Comparison of ENCODE assay signal across 9 mouse cellular contexts in the genomic region with DNA sequence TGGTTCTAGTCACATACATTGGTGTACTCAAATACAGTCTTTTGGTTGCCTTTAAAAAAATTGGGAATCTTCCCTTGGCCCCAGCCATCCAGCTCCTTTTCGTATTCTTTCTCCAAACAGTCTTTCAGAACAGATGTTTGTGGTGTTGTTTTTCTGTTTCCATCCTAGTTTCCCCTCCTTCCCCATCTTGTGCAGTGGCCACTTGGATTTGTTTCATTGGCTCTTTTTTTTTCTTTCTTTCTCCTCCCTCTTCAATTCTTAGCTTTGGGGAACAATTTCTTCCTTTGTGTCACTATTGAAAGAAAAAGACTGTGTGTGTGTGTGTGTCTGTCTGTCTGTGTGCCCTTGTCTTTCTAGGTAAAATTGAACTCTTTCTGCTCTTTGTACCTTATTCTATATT. TPM values are rescaled to one million over a fixed set of nuclear protein-coding genes. Genes with fewer than 3 reads are reported as not detected.
DNase-seq lines count a peak whose midpoint lies in the region; ATAC-seq and TF ChIP-seq lines count a peak whose summit lies in the region.
"Had no signal": no experiment of that assay in that cellular context is flagged by ENCODE, and none has a peak within 500 bp of the region (broad histone marks: within the 10 kb centered on the region; RNA-seq: fewer than 3 reads in every experiment).

No protein-coding gene starts in this region.

- no peak overlapping the region; the same call in 1 of the 2 replicates for H3K27ac ChIP-seq in cerebellum, adult 2 months (ENCODE audit: insufficient read depth, low read length)
- no peak overlapping the region for H3K27ac ChIP-seq in neural tube, embryonic 11.5 days (ENCODE audit: low read depth, low read length)
- H3K27ac ChIP-seq in limb, embryonic 15.5 days = peak overlapping the region; percentile 97
- peak overlapping the region; percentile 99 for H3K27ac ChIP-seq in stomach, postnatal 0 days (replicated peaks)

- H3K4me2 ChIP-seq in neural tube, embryonic 11.5 days (ENCODE audit: low read depth) = peak overlapping the region; percentile 63
- peak overlapping the region; percentile 45 for H3K4me2 ChIP-seq in limb, embryonic 15.5 days
- peak overlapping the region; percentile 65 for H3K4me2 ChIP-seq in stomach, postnatal 0 days (replicated peaks; ENCODE audit: low read depth)

- no peak for ATAC-seq in neural tube, embryonic 11.5 days (ENCODE audit: insufficient read depth, low FRiP score, low TSS enrichment)
- ATAC-seq in limb, embryonic 15.5 days (ENCODE audit: insufficient number of reproducible peaks, low FRiP score, low TSS enrichment, low read depth) = no peak
- no peak for ATAC-seq in stomach, postnatal 0 days (ENCODE audit: low FRiP score, low TSS enrichment)

- no peaks in the 10 kb centered on the region for H3K4me1 ChIP-seq in cerebellum, adult 2 months (ENCODE audit: control insufficient read depth, insufficient read depth, low read length)
- no peaks in the 10 kb centered on the region for H3K4me1 ChIP-seq in neural tube, embryonic 11.5 days (ENCODE audit: control insufficient read depth, insufficient read depth, low read length)
- H3K4me1 ChIP-seq in limb, embryonic 15.5 days = peaks cover 28% of the 10 kb centered on the region
- H3K4me1 ChIP-seq in stomach, postnatal 0 days (replicated peaks; ENCODE audit: control insufficient read depth, insufficient read depth) = no peaks in the 10 kb centered on the region

- TF ChIP-seq EP300 in stomach, postnatal 0 days (optimal IDR thresholded peaks at IDR 0.05) = no peak

- no peak for DNase-seq in cerebellum, adult 2 months
- DNase-seq in cerebellum, postnatal 4 days (ENCODE audit: low spot score in 2 of 2) = no peak
- no peak for DNase-seq in neural tube, embryonic 11.5 days (ENCODE audit: low spot score)
- no peak for DNase-seq in neural tube, embryonic 10.5 days (ENCODE audit: extremely low spot score, low spot score)
- DNase-seq in stomach, postnatal 0 days (ENCODE audit: low spot score) = no peak
- DNase-seq in urinary bladder, postnatal 4 days (ENCODE audit: low spot score in 2 of 2) = no peak
- no peak for DNase-seq in layer of hippocampus, postnatal 10 days (ENCODE audit: low spot score in 2 of 2)

- peak overlapping the region; percentile 57 for H3K4me3 ChIP-seq in cerebellum, adult 2 months (replicated peaks; ENCODE audit: insufficient read depth, low read depth, low read length)
- peak overlapping the region; percentile 55; the same call in 1 of the 2 replicates for H3K4me3 ChIP-seq in neural tube, embryonic 11.5 days (ENCODE audit: low read depth, low read length)
- H3K4me3 ChIP-seq in limb, embryonic 15.5 days = peak overlapping the region; percentile 64
- H3K4me3 ChIP-seq in stomach, postnatal 0 days (ENCODE audit: low read depth, low read length) = peak overlapping the region; percentile 69

- no peaks in the 10 kb centered on the region for H3K27me3 ChIP-seq in cerebellum, adult 2 months (ENCODE audit: control insufficient read depth, insufficient read depth, low read length)
- H3K27me3 ChIP-seq in neural tube, embryonic 11.5 days (ENCODE audit: control insufficient read depth, insufficient read depth, low read length) = no peaks in the 10 kb centered on the region
- H3K27me3 ChIP-seq in limb, embryonic 15.5 days = no peaks in the 10 kb centered on the region
- no peaks in the 10 kb centered on the region for H3K27me3 ChIP-seq in stomach, postnatal 0 days (ENCODE audit: control insufficient read depth, insufficient read depth, low read length)

- no peaks in the 10 kb centered on the region for H3K36me3 ChIP-seq in neural tube, embryonic 11.5 days (ENCODE audit: control insufficient read depth, insufficient read depth, low read length)
- H3K36me3 ChIP-seq in limb, embryonic 15.5 days = peaks cover 25% of the 10 kb centered on the region; the same call in 1 of the 2 replicates
- peaks cover 2% of the 10 kb centered on the region; the same call in 1 of the 2 replicates for H3K36me3 ChIP-seq in stomach, postnatal 0 days (ENCODE audit: control insufficient read depth, insufficient read depth, low read length)

- TF ChIP-seq POLR2A in cerebellum, adult 2 months (IDR thresholded peaks at IDR 0.05; ENCODE audit: borderline replicate concordance, insufficient read depth, low read length) = no peak

- no peak for TF ChIP-seq CTCF in cerebellum, adult 2 months (IDR thresholded peaks at IDR 0.05; ENCODE audit: borderline replicate concordance, insufficient read depth, low read depth, low read length)
- TF ChIP-seq CTCF in stomach, postnatal 0 days (IDR thresholded peaks at IDR 0.05; ENCODE audit: low read depth) = no peak

- H3K9ac ChIP-seq in neural tube, embryonic 11.5 days (ENCODE audit: low read length) = no peak overlapping the region
- H3K9ac ChIP-seq in limb, embryonic 15.5 days = peak overlapping the region; percentile 63; the same call in 1 of the 2 replicates
- H3K9ac ChIP-seq in stomach, postnatal 0 days (ENCODE audit: low read length) = peak overlapping the region; percentile 87; the same call in 1 of the 2 replicates

- no peaks in the 10 kb centered on the region for H3K9me3 ChIP-seq in neural tube, embryonic 11.5 days (ENCODE audit: control insufficient read depth, low read length)
- H3K9me3 ChIP-seq in limb, embryonic 15.5 days = no peaks in the 10 kb centered on the region
- H3K9me3 ChIP-seq in stomach, postnatal 0 days (ENCODE audit: control insufficient read depth, low read length) = no peaks in the 10 kb centered on the region

- 50% methylated on average over 1 of the region's 1 CpGs for WGBS in cerebellum, adult 2 months
- 73% methylated on average over 1 of the region's 1 CpGs for WGBS in neural tube, embryonic 11.5 days
- 29% methylated on average over 1 of the region's 1 CpGs for WGBS in limb, embryonic 15.5 days
- WGBS in stomach, postnatal 0 days = 42% methylated on average over 1 of the region's 1 CpGs

RNA-seq across cellular contexts. Expression of a gene that starts 3.1 kb away (rescaled TPM):
- polyA plus RNA-seq in cerebellum, adult 2 months (2012; rRNA removed) = 15.4 and 16.1 TPM in 2 replicates
- polyA plus RNA-seq in neural tube, embryonic 11.5 days (2014; fragmentation: Nextera tagmentation; extraction: Ambion mirVana) = 18.0 and 20.7 TPM in 2 replicates
- polyA plus RNA-seq in limb, embryonic 15.5 days (2015; fragmentation: Nextera tagmentation; extraction: Ambion mirVana) = 40.5 and 41.2 TPM in 2 replicates
- polyA plus RNA-seq in stomach, postnatal 0 days (2015; fragmentation: Nextera tagmentation; extraction: Ambion mirVana) = 43.6 and 45.3 TPM in 2 replicates
- 10 to 100 TPM; 32.7 to 32.9 TPM for total RNA-seq in layer of hippocampus, postnatal 10 days (2021)

RNA-seq across cellular contexts. Expression of a gene that starts 18.6 kb away (rescaled TPM):
- polyA plus RNA-seq in cerebellum, adult 2 months (2012; rRNA removed) = 0.08 TPM in 1 of 2 replicates, not detected in the other
- polyA plus RNA-seq in neural tube, embryonic 11.5 days (2014; fragmentation: Nextera tagmentation; extraction: Ambion mirVana) = not detected in 2 replicates
- 0.10 and 0.16 TPM in 2 replicates for polyA plus RNA-seq in limb, embryonic 15.5 days (2015; fragmentation: Nextera tagmentation; extraction: Ambion mirVana)
- 0.56 and 0.91 TPM in 2 replicates for polyA plus RNA-seq in stomach, postnatal 0 days (2015; fragmentation: Nextera tagmentation; extraction: Ambion mirVana)
- under 1 TPM in 1 of 2 experiments, not detected in 1; 0.23 TPM for total RNA-seq in layer of hippocampus, postnatal 10 days (2021)
- total RNA-seq: left cerebral cortex, postnatal 36 days had no signal

Comparison
In these comparisons a context has a peak if more than half of its experiments do, and no peak if none do; other contexts are left out.
1. H3K27ac ChIP-seq: peak in limb, embryonic 15.5 days (single experiment) and stomach, postnatal 0 days (single experiment); none in cerebellum, adult 2 months (single experiment) and neural tube, embryonic 11.5 days (single experiment).
2. Peak in every context shown above with its lines, with median percentiles within 50 percentile points of each other: H3K4me3 ChIP-seq and H3K4me2 ChIP-seq.